In genomic region chr5:100604061-100604460, GRCm38 (mm10) we compare ENCODE assay signal across 16 mouse cellular contexts. TPM values are rescaled to one million over a fixed set of nuclear protein-coding genes. Genes with fewer than 3 reads are reported as not detected.
DNase-seq lines count a peak whose midpoint lies in the region; ATAC-seq and TF ChIP-seq lines count a peak whose summit lies in the region.
"Had no signal": no experiment of that assay in that cellular context is flagged by ENCODE, and none has a peak within 500 bp of the region (broad histone marks: within the 10 kb centered on the region; RNA-seq: fewer than 3 reads in every experiment).

No protein-coding gene starts in this region.

- no peak for TF ChIP-seq CTCF in lung, embryonic 14.5 days (IDR thresholded peaks at IDR 0.05; ENCODE audit: low read depth)

- no peak overlapping the region for H3K4me2 ChIP-seq in lung, embryonic 14.5 days
- H3K4me2 ChIP-seq: heart, embryonic 13.5 days; limb, embryonic 12.5 days; liver, embryonic 15.5 days had no signal

- 33% methylated on average over 4 of the region's 4 CpGs for WGBS in lung, embryonic 14.5 days
- WGBS in forebrain, embryonic 10.5 days: 85% methylated on average over 4 of the region's 4 CpGs

- no peaks in the 10 kb centered on the region; the same call in 1 of the 2 replicates for H3K4me1 ChIP-seq in lung, embryonic 14.5 days (ENCODE audit: insufficient read depth)
- H3K4me1 ChIP-seq in forebrain, embryonic 10.5 days: no peaks in the 10 kb centered on the region

- no peak for ATAC-seq in lung, embryonic 14.5 days (ENCODE audit: insufficient read depth)
- ATAC-seq: forebrain, embryonic 14.5 days; hindbrain, embryonic 16.5 days had no signal

- no peaks in the 10 kb centered on the region for H3K9me3 ChIP-seq in lung, embryonic 14.5 days (ENCODE audit: low read depth, low read length)
- H3K9me3 ChIP-seq in forebrain, embryonic 10.5 days: no peaks in the 10 kb centered on the region
- H3K9me3 ChIP-seq: heart, embryonic 13.5 days; limb, embryonic 12.5 days; liver, embryonic 15.5 days had no signal

- H3K36me3 ChIP-seq in lung, embryonic 14.5 days (ENCODE audit: insufficient read depth): no peaks in the 10 kb centered on the region
- no peaks in the 10 kb centered on the region for H3K36me3 ChIP-seq in forebrain, embryonic 10.5 days (replicated peaks)
- H3K36me3 ChIP-seq: heart, embryonic 13.5 days; limb, embryonic 12.5 days; liver, embryonic 15.5 days had no signal

- H3K9ac ChIP-seq in lung, embryonic 14.5 days: no peak overlapping the region
- H3K9ac ChIP-seq: heart, embryonic 13.5 days; limb, embryonic 12.5 days; liver, embryonic 15.5 days had no signal

- no peak overlapping the region for H3K4me3 ChIP-seq in lung, embryonic 14.5 days (ENCODE audit: low read depth, low read length)
- no peak overlapping the region for H3K4me3 ChIP-seq in forebrain, embryonic 10.5 days
- H3K4me3 ChIP-seq: heart, embryonic 13.5 days; limb, embryonic 12.5 days; liver, embryonic 15.5 days had no signal

- H3K27ac ChIP-seq in lung, embryonic 14.5 days (ENCODE audit: low read depth): no peak overlapping the region
- no peak overlapping the region for H3K27ac ChIP-seq in forebrain, embryonic 10.5 days
- H3K27ac ChIP-seq: heart, embryonic 13.5 days; limb, embryonic 12.5 days; liver, embryonic 15.5 days had no signal

- no peaks in the 10 kb centered on the region for H3K27me3 ChIP-seq in lung, embryonic 14.5 days (ENCODE audit: insufficient read depth, low read length)
- no peaks in the 10 kb centered on the region for H3K27me3 ChIP-seq in forebrain, embryonic 10.5 days (ENCODE audit: poor library complexity, severe bottlenecking)
- H3K27me3 ChIP-seq: heart, embryonic 13.5 days; limb, embryonic 12.5 days; liver, embryonic 15.5 days had no signal

- peak; percentile 87 for DNase-seq in heart, adult 11 months
- no peak for DNase-seq in heart, adult 9 months (ENCODE audit: low spot score in 2 of 2)
- DNase-seq in lung, embryonic 14.5 days: peak; percentile 77
- no peak for DNase-seq in lung, postnatal 25 days (ENCODE audit: low spot score)
- peak; percentile 80 for DNase-seq in NIH3T3 (ENCODE audit: low read depth)
- peak; percentile 31 for DNase-seq in lung, postnatal 14 days
- DNase-seq in forebrain, embryonic 10.5 days (ENCODE audit: extremely low spot score, low spot score): no peak
- DNase-seq in frontal cortex, postnatal 25 days (ENCODE audit: low spot score in 2 of 2): no peak
- DNase-seq: cerebellum, adult 9-10 months; heart, postnatal 36 days; right cerebral cortex, postnatal 14 days had no signal

RNA-seq across cellular contexts. Expression of gene Plac8, which starts 32.0 kb away (rescaled TPM):
- polyA plus RNA-seq in lung, embryonic 14.5 days (2014; fragmentation: Nextera tagmentation; extraction: Ambion mirVana): 10.0 and 11.5 TPM in 2 replicates
- 2.5 and 2.9 TPM in 2 replicates for polyA plus RNA-seq in forebrain, embryonic 10.5 days (2016; fragmentation: Nextera tagmentation; extraction: Ambion mirVana)

Comparison
In these comparisons a context has a peak if more than half of its experiments do, and no peak if none do; other contexts are left out.
1. DNase-seq: peak in heart, adult 11 months (single experiment), lung, embryonic 14.5 days (single experiment), NIH3T3 (single experiment) and lung, postnatal 14 days (single experiment); none in heart, adult 9 months (0 of 2), lung, postnatal 25 days (single experiment), forebrain, embryonic 10.5 days (single experiment) and frontal cortex, postnatal 25 days (0 of 2).